Mouse (Mus musculus) heart, postnatal 0 days (tissue): ENCODE measurements around the gene Rtn4.

ENCODE experiments used
- CTCF ChIP-seq: IDR thresholded peaks from 2 replicates; pipeline ENCODE4 v1.5.1; 2016; ENCODE audit warnings: antibody characterized with exemption, control low read depth, low read depth
- EP300 ChIP-seq: IDR thresholded peaks from 2 replicates; pipeline ENCODE4 v1.6.1; 2016; ENCODE audit warnings: antibody characterized with exemption, low read depth

GRCm38 (mm10) chr11:29788499-29788898 lies 95.8 kb downstream of the Rtn4 start:
- TF ChIP-seq CTCF (no peak), EP300 (no peak)
